Mouse (Mus musculus) erythroblast, adult 5-6 weeks (primary cell): ENCODE measurements around the gene Rsph1. TPM values are rescaled to one million over a fixed set of nuclear protein-coding genes. Genes with fewer than 3 reads are reported as not detected.

Experiments used
- ATAC-seq: replicated peaks from 2 replicates; pipeline ENCODE4 v1.8.0; 2016; ENCODE audit warnings: moderate number of reproducible peaks, mild to moderate bottlenecking, moderate TSS enrichment, inconsistent platforms; ENCODE audit not compliant: poor library complexity, low FRiP score, severe bottlenecking
- total RNA-seq, 2 experiments: library from RNA; stranded (forward) in 1 of 2; stranded (reverse) in 1 of 2; fragments of 150-400 nt in 1 of 2; fragments of 200-764, 138-1000 nt in 1 of 2; gene quantifications; 2 replicates each; pipeline versions ENCODE4 v1.2.3 to v1.2.4; 2015 to 2017; ENCODE audit warnings: low replicate concordance in 2 of 2

The Rsph1 gene
- total RNA-seq, 2 experiments from 2014 or later: not detected

- ATAC-seq: no peak
Observed at GRCm38 (mm10) chr17:31224591-31224990, 52.6 kb downstream of the Rsph1 start.

- no peak for ATAC-seq
Observed at GRCm38 (mm10) chr17:31223835-31224234, 53.3 kb downstream of the Rsph1 start.

- ATAC-seq: no peak
Observed at GRCm38 (mm10) chr17:31222810-31223310, 54.3 kb downstream of the Rsph1 start.

- ATAC-seq: no peak
Observed at GRCm38 (mm10) chr17:31216068-31216955, 60.9 kb downstream of the Rsph1 start.

GRCm38 (mm10) chr17:31211881-31212280 is 65.3 kb downstream of the Rsph1 start:
- ATAC-seq: no peak

- ATAC-seq: no peak
Observed at GRCm38 (mm10) chr17:31210299-31210698, 66.9 kb downstream of the Rsph1 start.

GRCm38 (mm10) chr17:31209376-31209930 is 67.7 kb downstream of the Rsph1 start:
- ATAC-seq: no peak

- no peak for ATAC-seq
Observed at GRCm38 (mm10) chr17:31208654-31209053, 68.5 kb downstream of the Rsph1 start.

GRCm38 (mm10) chr17:31207771-31208334 is 69.3 kb downstream of the Rsph1 start, which contains the start of gene Ubash3a:
Ubash3a (plus strand) TSS chr17:31207873.
- peak; percentile 35 for ATAC-seq

Other genes with a start within 250 kb of the Rsph1 start
- gene Abcg1, start 219.7 kb downstream of the Rsph1 start, total RNA-seq (2015; ENCODE audit: low replicate concordance): 2.9 and 3.1 TPM in 2 replicates
- gene Abcg1, start 219.7 kb downstream of the Rsph1 start, total RNA-seq (2017; ENCODE audit: low replicate concordance): 3.3 and 5.5 TPM in 2 replicates
- not detected in 2 replicates for gene Tff3, start 147.7 kb downstream of the Rsph1 start, total RNA-seq (2015; ENCODE audit: low replicate concordance)
- not detected in 2 replicates for gene Tff3, start 147.7 kb downstream of the Rsph1 start, total RNA-seq (2017; ENCODE audit: low replicate concordance)
- gene Tff2, start 133.1 kb downstream of the Rsph1 start, total RNA-seq (2015; ENCODE audit: low replicate concordance): not detected in 2 replicates
- gene Tff2, start 133.1 kb downstream of the Rsph1 start, total RNA-seq (2017; ENCODE audit: low replicate concordance): not detected in 2 replicates
- gene Tff1, start 112.1 kb downstream of the Rsph1 start, total RNA-seq (2015; ENCODE audit: low replicate concordance): not detected in 2 replicates
- not detected in 2 replicates for gene Tff1, start 112.1 kb downstream of the Rsph1 start, total RNA-seq (2017; ENCODE audit: low replicate concordance)
- not detected in 2 replicates for gene Tmprss3, start 78.4 kb downstream of the Rsph1 start, total RNA-seq (2015; ENCODE audit: low replicate concordance)
- not detected in 2 replicates for gene Tmprss3, start 78.4 kb downstream of the Rsph1 start, total RNA-seq (2017; ENCODE audit: low replicate concordance)
- 6.7 and 27.5 TPM in 2 replicates for gene Ubash3a, start 69.5 kb downstream of the Rsph1 start, total RNA-seq (2015; ENCODE audit: low replicate concordance)
- gene Ubash3a, start 69.5 kb downstream of the Rsph1 start, total RNA-seq (2017; ENCODE audit: low replicate concordance): 6.3 and 9.6 TPM in 2 replicates
- gene Slc37a1, start 9.4 kb upstream of the Rsph1 start, total RNA-seq (2015; ENCODE audit: low replicate concordance): 0.58 and 2.7 TPM in 2 replicates
- gene Slc37a1, start 9.4 kb upstream of the Rsph1 start, total RNA-seq (2017; ENCODE audit: low replicate concordance): 1.1 and 7.0 TPM in 2 replicates
- gene Pde9a, start 108.8 kb upstream of the Rsph1 start, total RNA-seq (2015; ENCODE audit: low replicate concordance): not detected in 2 replicates
- not detected in 2 replicates for gene Pde9a, start 108.8 kb upstream of the Rsph1 start, total RNA-seq (2017; ENCODE audit: low replicate concordance)
- 1.0 and 1.9 TPM in 2 replicates for gene Wdr4, start 242.6 kb upstream of the Rsph1 start, total RNA-seq (2015; ENCODE audit: low replicate concordance)
- 4.3 and 8.6 TPM in 2 replicates for gene Wdr4, start 242.6 kb upstream of the Rsph1 start, total RNA-seq (2017; ENCODE audit: low replicate concordance)
- gene Ndufv3, start 242.7 kb upstream of the Rsph1 start, total RNA-seq (2015; ENCODE audit: low replicate concordance): 35.9 and 40.1 TPM in 2 replicates
- gene Ndufv3, start 242.7 kb upstream of the Rsph1 start, total RNA-seq (2017; ENCODE audit: low replicate concordance): 41.1 and 65.8 TPM in 2 replicates